Mouse (Mus musculus): ENCODE measurements at regions not wholly inside any gene's neighbourhood (a gene's known extent, or its start where the extent isn't known, plus 50 kb on each side); places are given as distances from the start of the nearest gene placed in this dataset.

GRCm38 (mm10) chr4:5098411-5098810, 305.3 kb upstream of the Impad1 start:
- H3K27ac ChIP-seq (ENCODE audit: insufficient read depth, low read length): no peak overlapping the region
- H3K4me3 ChIP-seq (ENCODE audit: insufficient read depth, low read length): no peak overlapping the region
- no peaks in the 10 kb centered on the region for H3K4me1 ChIP-seq (ENCODE audit: control insufficient read depth, insufficient read depth, low read length)
- no peak for TF ChIP-seq CTCF (IDR thresholded peaks at IDR 0.05; ENCODE audit: borderline replicate concordance, insufficient read depth, low read length)
- no peak for TF ChIP-seq POLR2A (IDR thresholded peaks at IDR 0.05; ENCODE audit: low read depth, low read length)

GRCm38 (mm10) chr4:5078723-5079122, 285.6 kb upstream of the Impad1 start:
- H3K27ac ChIP-seq (ENCODE audit: insufficient read depth, low read length): no peak overlapping the region
- H3K4me1 ChIP-seq (ENCODE audit: control insufficient read depth, insufficient read depth, low read length): no peaks in the 10 kb centered on the region
- TF ChIP-seq POLR2A (IDR thresholded peaks at IDR 0.05; ENCODE audit: low read depth, low read length) (no peak), CTCF (IDR thresholded peaks at IDR 0.05; ENCODE audit: borderline replicate concordance, insufficient read depth, low read length) (no peak)
- no peak overlapping the region for H3K4me3 ChIP-seq (ENCODE audit: insufficient read depth, low read length)

- no peak overlapping the region for H3K27ac ChIP-seq (ENCODE audit: insufficient read depth, low read length)
- no peak for TF ChIP-seq CTCF (IDR thresholded peaks at IDR 0.05; ENCODE audit: borderline replicate concordance, insufficient read depth, low read length)
- no peak for TF ChIP-seq POLR2A (IDR thresholded peaks at IDR 0.05; ENCODE audit: low read depth, low read length)
- H3K4me1 ChIP-seq (ENCODE audit: control insufficient read depth, insufficient read depth, low read length): no peaks in the 10 kb centered on the region
- H3K4me3 ChIP-seq (ENCODE audit: insufficient read depth, low read length): no peak overlapping the region
Measured at GRCm38 (mm10) chr4:5074754-5075153, 281.6 kb upstream of the Impad1 start.

GRCm38 (mm10) chr4:5071243-5071642, 278.1 kb upstream of the Impad1 start:
- H3K4me3 ChIP-seq (ENCODE audit: insufficient read depth, low read length): no peak overlapping the region
- no peak overlapping the region for H3K27ac ChIP-seq (ENCODE audit: insufficient read depth, low read length)
- TF ChIP-seq POLR2A (IDR thresholded peaks at IDR 0.05; ENCODE audit: low read depth, low read length): no peak
- TF ChIP-seq CTCF (IDR thresholded peaks at IDR 0.05; ENCODE audit: borderline replicate concordance, insufficient read depth, low read length): no peak
- H3K4me1 ChIP-seq (ENCODE audit: control insufficient read depth, insufficient read depth, low read length): no peaks in the 10 kb centered on the region

GRCm38 (mm10) chr4:5059290-5059955, 266.3 kb upstream of the Impad1 start:
- Histone ChIP-seq H3K4me3 (ENCODE audit: insufficient read depth, low read length) (no peak overlapping the region), H3K27ac (ENCODE audit: insufficient read depth, low read length) (no peak overlapping the region), H3K4me1 (ENCODE audit: control insufficient read depth, insufficient read depth, low read length) (no peaks in the 10 kb centered on the region)
- TF ChIP-seq POLR2A (IDR thresholded peaks at IDR 0.05; ENCODE audit: low read depth, low read length): no peak
- no peak for TF ChIP-seq CTCF (IDR thresholded peaks at IDR 0.05; ENCODE audit: borderline replicate concordance, insufficient read depth, low read length)

GRCm38 (mm10) chr4:5029929-5030328, 236.8 kb upstream of the Impad1 start:
- H3K4me1 ChIP-seq (ENCODE audit: control insufficient read depth, insufficient read depth, low read length): peaks cover 7% of the 10 kb centered on the region
- H3K27ac ChIP-seq (ENCODE audit: insufficient read depth, low read length): peak overlapping the region; percentile 89
- TF ChIP-seq CTCF (IDR thresholded peaks at IDR 0.05; ENCODE audit: borderline replicate concordance, insufficient read depth, low read length) (no peak), POLR2A (IDR thresholded peaks at IDR 0.05; ENCODE audit: low read depth, low read length) (no peak)
- no peak overlapping the region for H3K4me3 ChIP-seq (ENCODE audit: insufficient read depth, low read length)

- H3K27ac ChIP-seq (ENCODE audit: insufficient read depth, low read length): peak overlapping the region; percentile 62
- H3K4me1 ChIP-seq (ENCODE audit: control insufficient read depth, insufficient read depth, low read length): 0 out of 2 replicates have a peak, but pooled peaks cover 2% of the 10 kb centered on the region
- no peak for TF ChIP-seq POLR2A (IDR thresholded peaks at IDR 0.05; ENCODE audit: low read depth, low read length)
- no peak for TF ChIP-seq CTCF (IDR thresholded peaks at IDR 0.05; ENCODE audit: borderline replicate concordance, insufficient read depth, low read length)
- no peak overlapping the region for H3K4me3 ChIP-seq (ENCODE audit: insufficient read depth, low read length)
Measured at GRCm38 (mm10) chr4:4987491-4987890, 194.3 kb upstream of the Impad1 start.

- H3K27ac ChIP-seq (ENCODE audit: insufficient read depth, low read length): no peak overlapping the region
- TF ChIP-seq POLR2A (IDR thresholded peaks at IDR 0.05; ENCODE audit: low read depth, low read length): no peak
- TF ChIP-seq CTCF (IDR thresholded peaks at IDR 0.05; ENCODE audit: borderline replicate concordance, insufficient read depth, low read length): no peak
- H3K4me3 ChIP-seq (ENCODE audit: insufficient read depth, low read length): no peak overlapping the region
- H3K4me1 ChIP-seq (ENCODE audit: control insufficient read depth, insufficient read depth, low read length): 0 out of 2 replicates have a peak, but pooled peaks cover 2% of the 10 kb centered on the region
Measured at GRCm38 (mm10) chr4:4983474-4984194, 190.5 kb upstream of the Impad1 start.

GRCm38 (mm10) chr4:4971800-4972319, 178.7 kb upstream of the Impad1 start:
- no peak overlapping the region for H3K4me3 ChIP-seq (ENCODE audit: insufficient read depth, low read length)
- H3K4me1 ChIP-seq (ENCODE audit: control insufficient read depth, insufficient read depth, low read length): no peaks in the 10 kb centered on the region
- no peak overlapping the region for H3K27ac ChIP-seq (ENCODE audit: insufficient read depth, low read length)
- TF ChIP-seq CTCF (IDR thresholded peaks at IDR 0.05; ENCODE audit: borderline replicate concordance, insufficient read depth, low read length) (no peak), POLR2A (IDR thresholded peaks at IDR 0.05; ENCODE audit: low read depth, low read length) (no peak)

GRCm38 (mm10) chr4:4948956-4949355, 155.8 kb upstream of the Impad1 start:
- Histone ChIP-seq H3K4me3 (ENCODE audit: insufficient read depth, low read length) (no peak overlapping the region), H3K4me1 (ENCODE audit: control insufficient read depth, insufficient read depth, low read length) (no peaks in the 10 kb centered on the region; the same call in 1 of the 2 replicates), H3K27ac (ENCODE audit: insufficient read depth, low read length) (no peak overlapping the region; the same call in 1 of the 2 replicates)
- TF ChIP-seq POLR2A (IDR thresholded peaks at IDR 0.05; ENCODE audit: low read depth, low read length): no peak
- TF ChIP-seq CTCF (IDR thresholded peaks at IDR 0.05; ENCODE audit: borderline replicate concordance, insufficient read depth, low read length): no peak

Data from embryonic fibroblast, embryonic 13.5 days (primary cell).